8 mouse cellular contexts compared by ENCODE assay signal in genomic region chr9:41953486-41953885, GRCm38 (mm10).
DNase-seq lines count a peak whose midpoint lies in the region; ATAC-seq lines count a peak whose summit lies in the region.

No protein-coding gene starts in this region.

- no peaks in the 10 kb centered on the region for H3K9me3 ChIP-seq in forebrain, embryonic 10.5 days
- H3K9me3 ChIP-seq in heart, embryonic 14.5 days (ENCODE audit: control insufficient read depth, low read length): no peaks in the 10 kb centered on the region

- no peak overlapping the region; the same call in 1 of the 2 replicates for H3K9ac ChIP-seq in heart, embryonic 14.5 days (ENCODE audit: low read length)

- no peaks in the 10 kb centered on the region for H3K36me3 ChIP-seq in forebrain, embryonic 10.5 days (replicated peaks)
- H3K36me3 ChIP-seq in heart, embryonic 14.5 days (ENCODE audit: control insufficient read depth, insufficient read depth, low read length): no peaks in the 10 kb centered on the region

- H3K4me2 ChIP-seq in heart, embryonic 14.5 days (ENCODE audit: low read length): 0 out of 2 replicates have a peak overlapping the region, but pooled peaks have one; percentile 0

- H3K27ac ChIP-seq in forebrain, embryonic 10.5 days: peak overlapping the region; percentile 96
- H3K27ac ChIP-seq in heart, embryonic 14.5 days (replicated peaks in 1 of 2; ENCODE audit: control insufficient read depth in 1 of 2, insufficient read depth in 1 of 2, low read depth in 2 of 2, low read length in 2 of 2): no peak overlapping the region; a peak in 1 of 4 replicates

- WGBS in forebrain, embryonic 10.5 days: 12% methylated on average over 8 of the region's 8 CpGs
- WGBS in heart, embryonic 14.5 days: 9% methylated on average over 8 of the region's 8 CpGs

- no peak for ATAC-seq in heart, embryonic 14.5 days (ENCODE audit: insufficient number of reproducible peaks, insufficient read depth, low FRiP score, low read depth)
- ATAC-seq in erythroid progenitor cell, adult 5-6 weeks (replicated peaks; ENCODE audit: low FRiP score, poor library complexity, severe bottlenecking): no peak

- DNase-seq in 3T3-L1 (ENCODE audit: low read depth, low spot score) (peak; percentile 89), MN1 (ENCODE audit: low spot score) (peak; percentile 80)
- DNase-seq in forebrain, embryonic 10.5 days (ENCODE audit: extremely low spot score, low spot score): peak; percentile 69
- peak; percentile 71 to 82 for DNase-seq in kidney, postnatal 4 days
- peak; percentile 14 to 34 for DNase-seq in lung, adult 18-20 months
- peak; percentile 83 to 88 for DNase-seq in right cerebral cortex, adult 2 months (ENCODE audit: low spot score in 2 of 2)

- H3K27me3 ChIP-seq in forebrain, embryonic 10.5 days (ENCODE audit: poor library complexity, severe bottlenecking): peaks cover 21% of the 10 kb centered on the region
- no peaks in the 10 kb centered on the region for H3K27me3 ChIP-seq in heart, embryonic 14.5 days (ENCODE audit: control insufficient read depth, insufficient read depth, low read length)

- peaks cover 51% of the 10 kb centered on the region for H3K4me1 ChIP-seq in forebrain, embryonic 10.5 days
- H3K4me1 ChIP-seq in heart, embryonic 14.5 days (ENCODE audit: control insufficient read depth in 2 of 2, insufficient read depth in 2 of 2, low read length in 2 of 2): peaks cover 13 to 21% of the 10 kb centered on the region in 2 experiments

- H3K4me3 ChIP-seq in forebrain, embryonic 10.5 days: no peak overlapping the region
- no peak overlapping the region for H3K4me3 ChIP-seq in heart, embryonic 14.5 days (ENCODE audit: control insufficient read depth in 1 of 2, insufficient read depth in 1 of 2, low read depth in 1 of 2, low read length in 2 of 2)

Comparison
In these comparisons a context has a peak if more than half of its experiments do, and no peak if none do; other contexts are left out.
1. DNase-seq: peak in every context shown above with its lines; median percentile 89 in 3T3-L1; 86 in right cerebral cortex, adult 2 months; 80 in MN1; 76 in kidney, postnatal 4 days; 69 in forebrain, embryonic 10.5 days; 24 in lung, adult 18-20 months.